Mouse (Mus musculus): ENCODE measurements around the gene Ctnnal1.

GRCm38 (mm10) chr4:56865971-56866370, 983 bp upstream of the Ctnnal1 start:
- TF ChIP-seq MAFK (IDR thresholded peaks at IDR 0.05; ENCODE audit: insufficient read depth, low read depth, low read length) (no peak), ZC3H11A (IDR thresholded peaks at IDR 0.05; ENCODE audit: borderline replicate concordance, low read depth, low read length) (no peak), CHD2 (IDR thresholded peaks at IDR 0.05; ENCODE audit: low read depth, low read length) (no peak)
